Mouse (Mus musculus): ENCODE measurements around the gene Ufd1. TPM values are rescaled to one million over a fixed set of nuclear protein-coding genes. Genes with fewer than 3 reads are reported as not detected.

The Ufd1 gene
- 72.2 and 87.9 TPM in 2 replicates for polyA plus RNA-seq (2014; fragmentation: Nextera tagmentation; extraction: Ambion mirVana)

DNA sequence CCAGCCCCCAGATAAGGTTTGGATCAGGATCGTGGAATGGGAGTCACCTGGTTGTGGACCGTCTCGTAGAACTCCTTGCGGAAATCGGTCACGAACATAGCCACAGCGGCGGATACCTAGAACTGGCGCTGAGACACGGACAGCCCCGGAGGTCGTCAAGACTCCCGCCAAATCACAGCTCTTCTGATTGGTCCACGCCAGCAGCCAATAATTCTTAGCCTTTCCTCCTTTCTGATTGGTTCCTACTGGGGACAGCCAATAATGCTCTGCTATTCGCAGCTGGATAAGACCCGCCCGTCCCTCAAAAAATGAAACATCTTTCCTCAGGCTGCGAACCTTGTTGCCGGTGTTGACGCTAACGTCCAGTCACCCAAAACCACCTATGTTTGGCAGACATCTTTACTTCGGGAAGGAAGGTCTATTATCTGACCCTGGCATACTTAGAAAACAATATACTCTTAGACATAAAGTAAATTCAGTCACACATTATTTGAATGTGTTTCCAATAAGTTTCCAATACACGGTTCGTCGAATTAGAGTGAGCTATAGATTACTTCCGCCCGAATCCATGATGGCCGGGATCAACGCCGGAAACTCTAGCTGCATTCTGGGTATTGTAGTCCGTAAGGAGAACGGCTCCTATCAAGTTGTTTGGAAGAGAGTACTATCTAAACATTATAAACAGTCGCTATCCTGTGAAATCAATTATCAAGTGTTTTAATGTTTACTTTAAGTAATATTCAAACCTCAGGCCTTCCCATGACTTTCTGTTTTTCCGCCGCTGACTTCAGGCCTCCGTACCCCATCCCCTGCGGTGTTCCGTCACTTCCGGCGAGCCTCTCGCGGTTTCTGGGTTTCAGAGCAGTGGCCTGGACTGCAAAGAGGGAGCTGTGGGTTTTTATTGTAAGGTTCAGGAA is at the start of gene Ufd1, which contains the start of gene Cdc45:
Gene Ufd1, plus strand, starts transcription at position 312 of the 917 bp plus-strand sequence.
Gene Cdc45, minus strand, starts transcription at position 520 of the 917 bp plus-strand sequence.
- under 1% methylated on average over 42 of the region's 42 CpGs for whole genome bisulfite sequencing
- peak within 1 kb of the TSS; percentile 82 for H3K4me2 ChIP-seq
- peak; percentile 95 for ATAC-seq (ENCODE audit: low FRiP score)
- H3K4me1 ChIP-seq (ENCODE audit: control insufficient read depth, insufficient read depth, low read length) = peaks cover 9% of the 10 kb centered on the region
- no peaks in the 10 kb centered on the region for H3K27me3 ChIP-seq (ENCODE audit: control insufficient read depth, insufficient read depth, low read length)
- H3K4me3 ChIP-seq (ENCODE audit: low read depth, low read length) = peak within 1 kb of the TSS; percentile 67
- peak; percentile 99 for DNase-seq (ENCODE audit: low spot score, missing footprints)
- peaks cover 28% of the 10 kb centered on the region for H3K36me3 ChIP-seq (ENCODE audit: control insufficient read depth, insufficient read depth, low read length)
- no peak within 1 kb of the TSS; the same call in 1 of the 2 replicates for H3K27ac ChIP-seq (ENCODE audit: low read depth, low read length)
- no peaks in the 10 kb centered on the region for H3K9me3 ChIP-seq (ENCODE audit: control insufficient read depth, low read length)
- H3K9ac ChIP-seq (ENCODE audit: low read length) = peak within 1 kb of the TSS; percentile 57

DNA sequence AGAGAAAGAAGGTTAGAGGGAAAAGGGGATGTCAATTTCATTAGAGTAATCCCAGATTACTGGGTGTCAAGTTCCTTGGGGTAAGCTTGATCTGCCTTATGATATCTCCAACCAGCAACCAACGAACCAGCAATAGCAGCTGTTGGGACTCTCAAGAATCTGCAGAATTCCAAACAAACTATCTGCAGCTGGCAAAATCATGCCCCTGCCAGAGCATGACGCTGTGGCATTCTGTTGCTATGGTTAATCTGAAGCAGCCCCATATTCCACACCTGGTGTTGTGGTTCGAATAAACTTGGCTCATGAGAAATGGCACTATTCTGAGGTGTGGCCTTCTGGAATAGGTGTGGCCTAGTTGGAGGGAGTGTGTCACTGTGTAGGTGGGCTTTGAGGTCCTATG is 48.6 kb upstream of the Ufd1 start:
- Histone ChIP-seq H3K27me3 (ENCODE audit: control insufficient read depth, insufficient read depth, low read length) (no peaks in the 10 kb centered on the region), H3K9ac (ENCODE audit: low read length) (no peak overlapping the region), H3K4me2 (no peak overlapping the region), H3K36me3 (ENCODE audit: control insufficient read depth, insufficient read depth, low read length) (no peaks in the 10 kb centered on the region), H3K4me3 (ENCODE audit: low read depth, low read length) (no peak overlapping the region), H3K27ac (ENCODE audit: low read depth, low read length) (no peak overlapping the region), H3K4me1 (ENCODE audit: control insufficient read depth, insufficient read depth, low read length) (no peaks in the 10 kb centered on the region), H3K9me3 (ENCODE audit: control insufficient read depth, low read length) (no peaks in the 10 kb centered on the region)
- no peak for ATAC-seq (ENCODE audit: low FRiP score)
- DNase-seq (ENCODE audit: low spot score, missing footprints) = no peak
- WGBS = 74% methylated on average over 3 of the region's 3 CpGs

DNA sequence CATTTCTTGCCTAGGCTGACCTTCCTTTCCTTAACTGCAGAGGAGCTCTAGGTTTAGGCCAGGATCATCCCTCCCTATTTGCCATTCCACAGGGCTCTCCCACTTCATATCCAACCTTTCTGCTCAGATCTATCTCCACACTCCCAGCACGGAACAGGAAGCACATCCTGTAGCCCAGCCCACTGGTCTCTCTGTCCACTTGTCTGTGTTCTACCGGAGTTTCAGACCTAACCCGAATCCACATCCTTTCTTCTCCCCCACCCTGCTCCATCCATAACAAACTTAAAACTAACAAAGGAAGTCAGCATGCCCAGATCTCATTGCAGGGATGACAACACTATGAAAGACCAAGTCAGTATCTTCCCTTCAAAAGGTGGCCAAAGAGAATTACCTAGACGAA is 45.2 kb upstream of the Ufd1 start:
- ATAC-seq (ENCODE audit: low FRiP score) (no peak), DNase-seq (ENCODE audit: low spot score, missing footprints) (no peak)
- Histone ChIP-seq H3K27me3 (ENCODE audit: control insufficient read depth, insufficient read depth, low read length) (no peaks in the 10 kb centered on the region), H3K9me3 (ENCODE audit: control insufficient read depth, low read length) (no peaks in the 10 kb centered on the region), H3K36me3 (ENCODE audit: control insufficient read depth, insufficient read depth, low read length) (no peaks in the 10 kb centered on the region), H3K27ac (ENCODE audit: low read depth, low read length) (no peak overlapping the region), H3K4me2 (no peak overlapping the region), H3K4me1 (ENCODE audit: control insufficient read depth, insufficient read depth, low read length) (no peaks in the 10 kb centered on the region), H3K9ac (ENCODE audit: low read length) (no peak overlapping the region), H3K4me3 (ENCODE audit: low read depth, low read length) (no peak overlapping the region)
- WGBS = 87% methylated on average over 4 of the region's 4 CpGs

DNA sequence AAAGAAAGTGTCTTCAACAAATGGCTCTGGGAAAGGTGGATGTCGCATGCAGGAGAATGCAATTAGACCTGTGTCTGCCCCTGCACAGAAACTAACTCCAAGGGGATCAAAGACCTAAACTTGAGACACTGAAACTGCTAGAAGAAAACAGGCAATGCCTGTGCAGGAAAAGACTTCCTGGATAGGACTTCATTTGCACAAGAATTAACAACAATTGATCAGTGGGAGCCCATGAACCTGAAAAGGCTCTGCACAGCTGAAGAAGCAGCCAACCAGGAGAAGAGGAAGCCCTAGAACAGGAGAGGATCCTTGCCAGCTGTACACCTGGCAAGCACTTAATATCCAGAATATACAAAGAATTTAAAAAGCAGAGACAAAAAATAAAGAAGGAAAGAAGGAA is 42.1 kb upstream of the Ufd1 start:
- Histone ChIP-seq H3K4me3 (ENCODE audit: low read depth, low read length) (no peak overlapping the region), H3K4me1 (ENCODE audit: control insufficient read depth, insufficient read depth, low read length) (0 out of 2 replicates have a peak, but pooled peaks cover 3% of the 10 kb centered on the region), H3K27ac (ENCODE audit: low read depth, low read length) (no peak overlapping the region), H3K9ac (ENCODE audit: low read length) (no peak overlapping the region), H3K4me2 (no peak overlapping the region), H3K9me3 (ENCODE audit: control insufficient read depth, low read length) (no peaks in the 10 kb centered on the region), H3K36me3 (ENCODE audit: control insufficient read depth, insufficient read depth, low read length) (no peaks in the 10 kb centered on the region), H3K27me3 (ENCODE audit: control insufficient read depth, insufficient read depth, low read length) (no peaks in the 10 kb centered on the region)
- 69% methylated on average over 1 of the region's 1 CpGs for WGBS
- ATAC-seq (ENCODE audit: low FRiP score) (no peak), DNase-seq (ENCODE audit: low spot score, missing footprints) (no peak)

DNA sequence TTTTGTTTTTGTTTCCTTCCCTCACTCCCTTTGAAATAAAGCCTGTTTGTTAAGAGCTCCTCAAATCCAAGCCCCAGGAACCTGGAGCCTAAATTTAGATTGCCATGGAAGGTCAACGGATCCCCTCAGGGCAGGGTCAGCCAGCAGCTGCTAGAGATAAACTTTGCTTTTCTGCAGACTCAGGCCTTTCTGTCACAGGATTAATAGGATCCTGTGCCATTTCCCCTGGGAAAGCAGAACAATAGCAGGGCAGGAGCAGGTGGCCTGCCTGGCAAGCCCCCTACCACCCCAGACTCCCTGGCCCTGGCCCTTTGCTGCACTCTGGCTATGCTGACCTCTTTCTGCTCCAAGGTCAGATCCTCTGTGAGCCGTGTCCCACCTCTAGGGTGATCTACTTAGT is 37.6 kb upstream of the Ufd1 start:
- no peaks in the 10 kb centered on the region for H3K9me3 ChIP-seq (ENCODE audit: control insufficient read depth, low read length)
- no peak overlapping the region for H3K4me2 ChIP-seq
- H3K4me1 ChIP-seq (ENCODE audit: control insufficient read depth, insufficient read depth, low read length) = peaks cover 10% of the 10 kb centered on the region
- WGBS = 18% methylated on average over 2 of the region's 2 CpGs
- no peaks in the 10 kb centered on the region for H3K36me3 ChIP-seq (ENCODE audit: control insufficient read depth, insufficient read depth, low read length)
- ATAC-seq (ENCODE audit: low FRiP score) = peak; percentile 38; the same call in 1 of the 2 replicates
- H3K4me3 ChIP-seq (ENCODE audit: low read depth, low read length) = no peak overlapping the region
- DNase-seq (ENCODE audit: low spot score, missing footprints) = no peak
- no peak overlapping the region for H3K9ac ChIP-seq (ENCODE audit: low read length)
- H3K27ac ChIP-seq (ENCODE audit: low read depth, low read length) = no peak overlapping the region
- peaks cover 32% of the 10 kb centered on the region for H3K27me3 ChIP-seq (ENCODE audit: control insufficient read depth, insufficient read depth, low read length)

DNA sequence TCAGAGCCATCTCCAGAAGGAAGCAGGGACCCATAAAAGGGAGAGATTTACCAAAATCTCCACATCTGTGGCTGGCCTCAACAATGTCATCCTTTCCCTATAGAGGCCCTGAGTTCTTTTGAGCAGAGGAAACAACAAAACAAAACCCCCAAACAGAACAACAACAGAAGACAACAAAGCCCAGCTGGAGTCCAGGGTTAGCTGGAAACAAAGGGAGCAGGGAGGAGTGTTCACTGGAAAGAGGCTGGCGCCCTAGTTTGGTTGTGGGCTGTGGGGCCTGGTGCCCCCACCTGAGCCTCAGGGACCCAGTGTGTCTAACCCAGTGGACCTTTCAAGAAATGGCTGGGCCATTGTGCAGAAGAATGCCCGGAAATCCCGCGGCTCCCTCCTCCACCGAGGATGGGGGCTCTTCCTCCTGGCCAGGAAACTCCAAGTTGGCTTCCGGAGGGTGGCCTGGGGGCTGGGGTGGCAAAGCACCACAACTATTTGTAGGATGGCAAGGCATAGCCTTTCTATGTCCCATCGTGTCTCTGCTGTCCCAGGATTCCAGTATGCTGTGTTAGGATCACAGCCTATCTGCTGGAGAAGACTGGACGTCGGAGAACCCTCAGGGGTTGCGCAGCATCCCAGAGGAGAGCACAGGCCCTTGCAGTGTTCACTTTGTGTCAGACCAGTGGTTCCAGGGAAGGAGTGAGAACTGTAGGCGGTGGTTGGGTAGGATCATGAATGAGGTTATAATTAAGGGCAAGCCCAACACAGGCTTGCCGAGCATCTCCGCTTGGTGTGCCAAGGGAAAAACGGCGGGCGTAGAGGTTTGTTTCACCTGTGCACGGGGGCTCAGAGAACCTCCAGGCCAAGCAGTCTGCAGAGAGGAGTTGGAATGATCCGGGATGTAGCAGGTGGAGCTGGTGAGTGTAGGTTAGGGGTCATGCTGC is 35.7 kb upstream of the Ufd1 start:
- no peak overlapping the region for H3K4me3 ChIP-seq (ENCODE audit: low read depth, low read length)
- H3K36me3 ChIP-seq (ENCODE audit: control insufficient read depth, insufficient read depth, low read length) = no peaks in the 10 kb centered on the region
- no peak overlapping the region for H3K9ac ChIP-seq (ENCODE audit: low read length)
- peaks cover 10% of the 10 kb centered on the region for H3K4me1 ChIP-seq (ENCODE audit: control insufficient read depth, insufficient read depth, low read length)
- peak overlapping the region; percentile 52; the same call in 1 of the 2 replicates for H3K4me2 ChIP-seq
- ATAC-seq (ENCODE audit: low FRiP score) (no peak), DNase-seq (ENCODE audit: low spot score, missing footprints) (peak; percentile 88)
- 22% methylated on average over 18 of the region's 18 CpGs for WGBS
- H3K27me3 ChIP-seq (ENCODE audit: control insufficient read depth, insufficient read depth, low read length) = peaks cover 32% of the 10 kb centered on the region
- H3K27ac ChIP-seq (ENCODE audit: low read depth, low read length) = no peak overlapping the region
- H3K9me3 ChIP-seq (ENCODE audit: control insufficient read depth, low read length) = no peaks in the 10 kb centered on the region

DNA sequence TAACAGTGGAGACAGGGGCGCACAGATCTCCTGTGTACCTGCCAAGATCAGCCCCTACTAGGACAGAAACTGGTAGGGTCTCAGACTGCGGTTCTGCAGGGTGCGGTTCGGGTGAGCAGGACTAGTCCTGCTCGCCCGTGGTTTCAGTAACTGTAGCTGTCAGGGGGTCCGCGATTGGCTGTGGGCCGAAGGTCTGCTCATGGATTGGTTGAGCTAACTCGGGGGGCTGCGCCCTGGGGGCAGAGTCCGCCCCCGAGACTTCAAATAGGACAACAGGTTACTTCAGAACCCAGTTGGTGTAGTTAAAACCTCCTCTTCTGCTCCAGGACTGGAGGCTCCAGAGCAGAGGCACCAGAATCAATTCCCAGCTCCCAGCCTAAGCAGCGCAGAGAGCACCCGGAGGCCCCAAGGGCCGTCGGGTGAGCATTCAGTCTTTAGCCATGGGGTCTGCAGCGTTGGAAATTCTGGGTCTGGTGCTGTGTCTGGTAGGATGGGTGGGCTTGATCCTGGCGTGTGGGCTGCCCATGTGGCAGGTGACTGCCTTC is 35.0 kb upstream of the Ufd1 start, which contains the start of gene Cldn5:
Gene Cldn5, plus strand, starts transcription at position 292 of the 545 bp plus-strand sequence.
- 4% methylated on average over 19 of the region's 19 CpGs for WGBS

More for the DNA sequence above, 35.0 kb upstream of the Ufd1 start, which contains the start of gene Cldn5:
- ATAC-seq (ENCODE audit: low FRiP score) (peak; percentile 53; the same call in 1 of the 2 replicates), DNase-seq (ENCODE audit: low spot score, missing footprints) (no peak)
- Histone ChIP-seq H3K4me3 (ENCODE audit: low read depth, low read length) (peak within 1 kb of the TSS; percentile 33), H3K27me3 (ENCODE audit: control insufficient read depth, insufficient read depth, low read length) (peaks cover 32% of the 10 kb centered on the region), H3K36me3 (ENCODE audit: control insufficient read depth, insufficient read depth, low read length) (no peaks in the 10 kb centered on the region), H3K4me1 (ENCODE audit: control insufficient read depth, insufficient read depth, low read length) (peaks cover 10% of the 10 kb centered on the region), H3K9me3 (ENCODE audit: control insufficient read depth, low read length) (no peaks in the 10 kb centered on the region), H3K9ac (ENCODE audit: low read length) (peak within 1 kb of the TSS; percentile 11), H3K27ac (ENCODE audit: low read depth, low read length) (no peak within 1 kb of the TSS), H3K4me2 (peak within 1 kb of the TSS; percentile 52)

All from midbrain, embryonic 11.5 days (tissue).